Mouse (Mus musculus) ovary, postnatal 14 days (tissue): ENCODE measurements around the gene Cela1.

Experiments used
- DNase-seq: peaks from one replicate; pipeline ENCODE4 v3.0.0; 2022; ENCODE audit warnings: low spot score

Gene Cela1

DNA sequence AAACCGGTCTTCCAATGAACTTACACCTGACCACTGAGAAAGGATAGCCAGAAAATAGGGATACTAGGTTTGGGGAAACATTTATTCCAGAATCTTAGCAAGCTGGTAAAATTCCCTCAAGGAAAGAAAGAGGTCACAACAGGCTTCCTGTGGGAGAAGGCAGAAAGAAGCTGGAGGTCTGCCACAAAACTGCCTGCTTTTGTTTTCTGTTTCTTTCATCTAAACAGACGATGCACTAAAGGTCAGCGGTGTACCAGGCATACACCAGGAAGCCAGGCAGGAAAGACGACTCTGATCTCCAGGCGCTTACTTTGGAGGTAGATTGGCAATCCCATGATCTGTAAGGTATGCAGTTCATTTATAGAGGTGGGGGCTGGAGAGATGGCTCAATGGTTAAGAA, 16.9 kb downstream of the Cela1 start:
- no peak for DNase-seq

DNA sequence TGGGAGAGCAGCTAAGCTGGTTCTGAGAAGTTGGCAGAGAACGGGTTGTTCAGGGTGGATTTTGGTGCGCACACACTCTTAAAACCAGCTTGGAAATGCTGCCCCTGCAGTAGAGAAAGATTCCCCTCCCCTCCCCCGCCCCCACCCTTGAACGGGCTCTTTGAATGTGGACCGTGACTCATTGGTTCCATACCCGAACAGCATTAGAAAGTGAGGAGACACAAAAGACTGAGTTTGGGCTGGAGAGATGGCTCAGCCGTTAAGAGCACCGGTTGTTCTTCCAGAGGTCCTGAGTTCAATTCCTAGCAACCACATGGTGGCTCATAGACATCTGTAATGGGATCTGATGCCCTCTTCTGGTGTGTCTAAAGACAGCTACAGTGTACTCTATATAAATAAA, 17.7 kb downstream of the Cela1 start:
- DNase-seq = no peak

GRCm38 (mm10) chr15:100669337-100669736, 18.4 kb downstream of the Cela1 start, which contains the start of gene Bin2:
Gene Bin2 (minus strand): TSS chr15:100669553.
- no peak for DNase-seq

DNA sequence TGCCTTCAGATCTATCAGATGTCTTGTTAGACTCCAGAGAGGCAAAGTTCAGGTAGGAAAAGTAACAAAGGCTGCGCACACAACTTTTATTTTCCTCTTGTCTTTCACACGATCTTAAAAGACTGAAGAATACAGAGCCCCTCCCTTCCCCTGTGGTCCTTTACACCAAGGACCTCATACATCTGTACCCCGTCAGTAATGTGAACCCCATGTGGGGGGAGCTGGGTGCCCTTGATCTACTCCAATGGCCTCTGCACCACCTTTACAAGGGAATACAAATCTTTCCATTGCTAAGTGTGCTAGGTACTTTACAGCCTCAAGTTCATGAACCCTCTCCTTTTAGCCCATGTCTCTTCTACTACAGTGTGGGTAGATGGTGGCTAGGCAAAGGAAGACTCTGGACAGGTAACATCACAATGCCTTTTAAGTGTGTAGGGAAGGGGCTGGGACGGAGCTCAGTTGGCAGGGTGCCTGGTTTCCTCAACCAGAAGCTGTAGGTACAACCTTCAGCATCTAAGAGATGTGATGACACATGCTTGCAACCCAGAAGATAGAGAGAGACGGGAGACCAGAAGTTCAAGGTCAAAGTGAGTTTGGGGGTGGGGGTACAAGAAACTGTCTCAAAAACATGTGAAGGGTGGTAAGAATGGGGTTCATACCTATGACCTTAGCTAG, 19.7 kb downstream of the Cela1 start:
- DNase-seq = no peak

DNA sequence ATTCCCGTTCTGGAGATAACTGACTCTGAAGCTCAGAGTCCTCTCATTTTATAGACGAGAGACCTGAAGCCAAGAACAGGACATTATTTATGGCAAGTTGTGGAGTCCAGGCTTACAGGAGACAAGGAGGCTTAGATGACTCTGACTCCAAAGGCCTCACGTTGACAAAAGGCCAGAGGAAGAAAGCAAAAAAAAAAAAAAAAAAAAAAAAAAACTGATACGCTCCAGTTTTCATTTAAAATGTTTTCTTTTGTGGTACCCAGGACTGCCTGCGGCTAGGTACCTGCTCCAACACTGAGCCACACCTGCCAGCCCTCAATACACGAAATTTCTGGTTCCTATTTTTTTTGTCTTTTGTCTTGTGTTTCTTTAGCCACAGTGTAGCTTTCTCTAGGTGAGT, 20.3 kb downstream of the Cela1 start:
- no peak for DNase-seq

DNA sequence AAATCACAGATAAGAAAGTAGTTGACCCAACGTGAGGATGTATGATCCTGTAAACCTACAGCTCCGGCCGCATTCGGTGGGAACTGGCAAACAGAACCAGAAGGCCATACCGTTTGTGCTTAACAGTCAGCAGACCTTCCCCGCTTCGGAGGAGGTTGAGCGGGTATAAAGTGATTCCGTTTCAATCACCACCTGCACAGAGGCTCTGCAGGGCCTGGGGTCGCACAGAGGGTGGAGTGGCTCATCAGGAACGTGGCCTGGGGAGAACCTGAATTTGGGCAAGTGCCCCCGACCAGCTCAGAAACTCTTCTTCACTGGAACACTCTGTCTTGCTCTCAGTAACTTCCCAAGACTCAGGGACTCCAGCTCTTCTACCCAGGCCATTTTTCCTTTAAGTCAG, 20.9 kb downstream of the Cela1 start:
- DNase-seq = no peak

GRCm38 (mm10) chr15:100666219-100666696, 21.5 kb downstream of the Cela1 start:
- DNase-seq = no peak

DNA sequence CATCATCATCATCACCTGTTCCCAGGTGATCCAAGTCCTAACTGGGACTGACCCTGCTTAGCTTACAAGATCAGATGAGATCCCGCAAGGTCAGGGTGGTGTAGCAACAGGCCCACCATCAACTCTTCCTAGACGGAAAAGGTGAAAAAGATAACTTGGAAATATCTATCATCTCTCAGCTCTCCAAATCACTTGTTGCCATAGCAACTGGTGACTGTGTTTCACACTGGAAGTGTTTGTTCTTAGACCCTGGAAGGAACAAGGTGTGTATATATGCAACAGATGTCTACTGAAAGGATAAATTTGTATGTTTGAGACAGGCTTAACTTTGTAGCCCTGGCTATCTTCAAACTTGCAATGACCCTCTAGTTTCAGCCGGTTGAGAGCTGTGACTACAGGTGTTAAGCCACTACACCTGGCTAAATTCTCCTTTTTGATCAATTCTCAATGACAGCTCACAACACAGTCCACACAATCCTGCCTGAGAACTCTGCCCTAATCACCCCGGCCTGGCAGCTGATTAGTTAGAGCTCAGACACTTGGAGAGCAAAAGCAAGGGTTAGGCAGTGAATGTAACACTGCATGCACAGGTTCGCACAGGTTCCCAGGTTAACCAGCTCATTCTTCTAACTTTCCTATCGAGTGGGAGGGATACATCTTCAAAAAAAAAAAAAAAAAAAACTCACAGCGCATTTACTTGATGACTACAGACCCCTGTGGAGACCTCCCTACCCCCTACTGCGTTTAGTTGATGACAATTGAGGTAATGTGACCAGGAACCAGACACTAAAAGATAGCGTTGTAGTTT, 22.1 kb downstream of the Cela1 start:
- DNase-seq = no peak

DNA sequence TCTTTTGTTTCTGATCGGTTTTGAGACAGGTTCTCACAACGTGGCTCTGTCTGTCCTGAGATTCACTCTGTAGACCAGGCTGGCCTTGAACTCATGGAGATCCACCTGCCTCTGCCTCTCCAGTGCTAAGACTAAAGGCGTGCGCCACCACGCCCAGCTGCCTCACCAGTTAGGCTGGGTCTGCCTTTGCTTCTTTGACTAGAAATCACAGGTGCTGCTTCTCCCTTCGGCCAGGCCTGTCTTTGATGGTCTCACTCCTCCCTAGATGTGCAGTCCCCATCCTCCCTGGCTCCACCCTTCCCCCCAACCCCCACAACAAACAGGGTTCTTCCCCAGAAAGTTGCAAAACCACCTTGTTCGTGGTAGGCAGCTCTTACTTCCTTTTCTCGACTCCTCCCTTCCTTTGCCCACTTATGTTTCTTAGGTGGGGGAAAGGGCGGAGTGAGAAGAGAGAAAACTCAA, 22.9 kb downstream of the Cela1 start:
- DNase-seq = no peak

- no peak for DNase-seq
These were observed 26.9 kb downstream of the Cela1 start for GRCm38 (mm10) chr15:100660805-100661204.

DNA sequence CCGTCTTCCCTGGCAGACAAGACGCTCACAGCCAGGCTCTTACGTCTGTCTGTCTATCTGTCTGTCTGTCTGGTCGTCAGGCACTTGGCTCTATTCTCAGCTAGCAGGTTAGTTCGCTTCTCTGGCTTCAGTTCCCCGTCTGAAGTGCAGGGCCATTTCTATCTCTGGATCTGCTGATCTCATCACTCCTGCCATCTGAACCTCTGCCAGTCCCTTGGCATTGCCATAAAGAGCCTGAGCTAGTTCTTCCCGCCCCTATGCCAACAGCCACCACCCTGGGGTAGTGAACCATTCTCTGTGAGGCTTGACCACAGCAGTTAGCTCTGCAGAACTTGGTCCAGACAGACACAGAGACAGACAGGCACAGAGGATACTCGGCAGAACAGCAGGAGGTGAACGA, 27.4 kb downstream of the Cela1 start:
- DNase-seq = no peak

DNA sequence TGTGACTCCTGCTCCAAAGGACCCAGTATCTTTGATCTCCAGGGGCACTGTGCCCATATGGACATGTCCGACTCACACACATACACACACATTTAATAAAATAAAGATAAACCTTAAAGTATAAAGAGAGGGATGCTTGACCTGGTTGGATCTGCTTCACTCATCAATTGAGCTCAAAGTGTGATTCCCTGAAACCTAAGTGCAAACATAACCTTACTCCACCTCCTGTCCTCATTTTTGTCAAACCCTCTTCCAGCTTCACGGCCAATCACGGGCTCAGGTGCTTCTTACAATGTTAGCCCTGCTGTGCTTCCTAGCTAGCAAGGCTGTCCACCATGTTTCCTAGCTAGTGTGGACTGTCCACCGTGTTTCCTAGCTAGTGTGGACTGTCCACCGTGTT, 32.5 kb downstream of the Cela1 start:
- no peak for DNase-seq

GRCm38 (mm10) chr15:100654271-100654670, 33.5 kb downstream of the Cela1 start:
- no peak for DNase-seq

- DNase-seq = no peak
These were observed 36.1 kb downstream of the Cela1 start for GRCm38 (mm10) chr15:100651610-100652009.

DNA sequence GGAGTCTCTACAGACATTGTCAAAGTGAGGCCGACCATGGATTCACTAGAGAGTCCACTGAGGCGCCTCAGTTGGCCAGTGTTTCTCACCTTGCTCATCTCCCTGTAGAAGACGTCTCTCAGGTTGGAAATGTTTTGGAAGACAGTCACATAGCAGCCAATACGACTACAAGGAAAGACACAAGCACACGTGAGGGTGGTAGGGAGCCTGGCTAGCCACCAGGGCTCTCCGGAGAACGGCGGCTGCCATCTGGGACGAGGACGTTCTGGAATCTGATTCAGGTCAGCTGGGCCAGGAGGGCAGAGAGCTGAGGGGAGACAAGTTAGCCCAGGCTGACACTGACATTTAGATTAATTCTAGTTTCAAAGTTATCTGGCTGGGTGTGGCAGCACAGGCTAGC, 37.6 kb downstream of the Cela1 start:
- DNase-seq = no peak

DNA sequence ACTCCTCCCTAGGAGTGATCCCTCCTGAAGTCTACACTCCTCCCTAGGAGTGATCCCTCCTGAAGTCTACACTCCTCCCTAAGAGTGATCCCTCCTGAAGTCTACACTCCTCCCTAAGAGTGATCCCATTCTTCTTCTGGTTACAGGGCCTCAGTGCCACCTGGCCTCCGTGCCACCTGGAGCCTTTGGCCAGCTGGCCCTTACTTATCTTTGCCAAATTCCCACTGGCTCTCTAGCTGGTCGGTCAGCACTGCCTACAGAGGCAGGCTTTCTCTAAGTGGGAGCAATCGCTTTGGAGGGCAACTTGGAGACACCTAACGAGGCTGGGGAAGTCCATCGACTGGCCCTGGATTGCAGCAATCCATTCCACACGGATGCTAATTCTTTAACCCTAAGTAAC, 41.6 kb downstream of the Cela1 start:
- DNase-seq = no peak

DNA sequence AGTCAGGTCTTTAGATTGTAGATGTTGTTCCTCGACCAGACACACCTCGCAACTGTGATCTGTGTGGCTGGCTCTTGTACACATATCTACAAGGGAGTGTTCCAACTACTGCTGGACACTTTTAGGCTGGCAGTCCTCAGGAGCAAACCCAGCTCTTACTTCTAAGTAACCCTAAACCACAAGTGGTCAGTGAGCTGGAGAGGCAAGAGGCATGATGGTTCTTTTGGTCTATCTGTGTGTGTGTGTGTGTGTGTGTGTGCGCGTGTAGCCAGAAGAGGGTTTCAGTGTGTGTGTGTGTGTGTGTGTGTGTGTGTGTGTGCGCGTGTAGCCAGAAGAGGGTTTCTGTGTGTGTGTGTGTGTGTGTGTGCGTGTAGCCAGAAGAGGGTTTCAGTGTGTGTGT, 45.3 kb downstream of the Cela1 start:
- DNase-seq = no peak

- DNase-seq = no peak
These were observed 46.4 kb downstream of the Cela1 start for GRCm38 (mm10) chr15:100641226-100641810.

GRCm38 (mm10) chr15:100639972-100640750, 47.6 kb downstream of the Cela1 start:
- DNase-seq = no peak

GRCm38 (mm10) chr15:100637661-100638060, 50.1 kb downstream of the Cela1 start:
- no peak for DNase-seq

DNA sequence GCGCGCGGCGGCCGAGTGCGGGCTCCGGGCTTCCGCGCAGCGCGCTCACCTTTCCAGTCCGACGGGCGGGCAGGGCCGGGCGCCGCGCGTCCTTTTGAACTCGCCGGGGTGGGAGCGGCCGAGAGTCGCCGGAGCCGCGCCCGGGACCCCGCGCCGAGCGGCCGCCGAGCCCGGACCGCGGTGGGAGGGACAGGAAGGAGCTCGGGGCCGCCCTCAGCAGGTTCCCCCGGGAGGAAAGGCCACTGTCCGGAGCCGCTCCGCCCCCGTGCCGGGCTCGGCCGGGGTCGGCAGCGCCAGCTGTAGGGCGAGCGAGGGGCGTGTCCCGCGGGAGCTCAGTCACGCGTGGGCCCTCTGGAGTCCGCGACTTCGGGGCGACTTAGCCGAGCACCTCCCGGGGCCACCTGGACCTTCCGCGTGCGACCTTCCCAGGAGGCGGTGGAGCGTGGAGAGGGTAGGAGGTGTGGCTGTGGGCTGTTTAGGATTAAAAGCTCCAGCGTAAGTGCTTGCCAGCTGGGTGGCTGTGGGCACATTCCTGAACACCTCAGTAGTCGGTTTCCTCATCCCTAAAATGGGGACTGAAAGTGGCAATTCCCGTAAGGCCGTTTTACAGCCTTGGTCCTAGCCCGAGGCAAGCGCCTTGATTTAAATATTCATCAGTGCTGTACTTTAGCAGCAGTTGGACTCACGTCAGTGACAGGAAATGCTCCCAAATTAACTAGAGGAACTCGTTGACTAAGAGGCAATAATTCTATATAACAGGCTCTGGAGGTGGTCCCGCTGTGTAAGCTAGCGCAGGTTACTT, 50.8 kb downstream of the Cela1 start, which contains the start of gene Smagp:
Smagp (minus strand) TSS at position 241 of the 802 bp plus-strand sequence.
- no peak for DNase-seq
